Mouse (Mus musculus): ENCODE measurements around the gene Nhlrc3.

Nhlrc3 gene

DNA sequence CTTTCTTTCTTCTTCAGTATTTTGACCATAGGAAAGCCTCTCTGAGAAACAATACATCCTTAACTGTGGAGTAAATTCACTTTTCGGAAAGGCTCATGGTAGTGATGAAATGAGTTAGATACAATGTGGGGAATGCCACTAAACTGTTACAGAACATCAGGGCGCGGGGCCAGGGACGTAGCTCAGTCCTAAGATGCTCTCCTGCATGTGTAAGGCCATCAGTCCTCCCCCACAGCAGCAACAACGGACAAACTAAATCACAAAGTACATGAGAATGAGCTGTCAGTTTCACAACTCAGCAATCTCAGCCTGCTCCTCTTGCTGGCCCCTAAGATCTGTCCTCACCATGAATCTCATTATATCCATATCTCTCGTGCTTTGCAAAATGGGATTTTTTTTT lies 8.6 kb downstream of the Nhlrc3 start:
- no peak for DNase-seq (ENCODE audit: low read depth)

DNA sequence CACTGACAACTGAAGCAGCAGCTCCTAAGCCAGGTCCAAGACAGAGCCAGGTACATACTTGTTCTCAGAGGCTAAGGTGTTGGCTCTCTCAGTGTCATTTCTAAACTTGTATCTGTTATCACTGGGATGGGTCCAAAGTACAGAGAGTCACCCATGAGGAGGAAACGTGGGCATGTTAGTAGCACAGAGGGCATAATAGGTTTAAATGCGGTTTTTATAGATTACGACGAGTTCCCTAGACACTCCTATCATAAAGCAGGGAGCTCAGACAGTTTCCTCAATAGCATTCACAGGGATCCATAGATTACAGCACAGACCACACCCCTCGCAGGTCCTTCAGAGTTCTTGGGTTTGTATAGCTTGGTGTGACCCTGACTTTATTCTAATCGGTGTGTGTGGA lies 9.1 kb downstream of the Nhlrc3 start:
- DNase-seq (ENCODE audit: low read depth) = no peak

DNA sequence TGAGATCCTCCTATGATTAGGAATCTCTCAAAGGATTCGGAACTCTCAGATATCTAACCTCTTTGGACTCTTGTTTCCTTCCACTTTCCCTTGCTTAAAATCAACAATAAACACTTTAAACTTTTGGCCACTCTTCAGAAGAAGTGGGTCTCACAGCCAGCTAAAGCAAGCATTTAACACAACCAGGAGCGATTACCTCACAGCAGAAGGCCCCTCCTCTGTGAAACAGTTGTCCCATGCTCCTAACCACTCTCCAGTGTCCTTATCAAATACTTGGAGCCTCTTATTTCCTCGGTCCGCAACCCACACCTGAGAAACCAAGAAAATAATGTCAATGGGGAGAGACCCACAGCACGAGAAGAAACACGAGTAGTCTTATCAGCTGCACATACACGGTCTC lies 9.8 kb downstream of the Nhlrc3 start:
- no peak for DNase-seq (ENCODE audit: low read depth)

DNA sequence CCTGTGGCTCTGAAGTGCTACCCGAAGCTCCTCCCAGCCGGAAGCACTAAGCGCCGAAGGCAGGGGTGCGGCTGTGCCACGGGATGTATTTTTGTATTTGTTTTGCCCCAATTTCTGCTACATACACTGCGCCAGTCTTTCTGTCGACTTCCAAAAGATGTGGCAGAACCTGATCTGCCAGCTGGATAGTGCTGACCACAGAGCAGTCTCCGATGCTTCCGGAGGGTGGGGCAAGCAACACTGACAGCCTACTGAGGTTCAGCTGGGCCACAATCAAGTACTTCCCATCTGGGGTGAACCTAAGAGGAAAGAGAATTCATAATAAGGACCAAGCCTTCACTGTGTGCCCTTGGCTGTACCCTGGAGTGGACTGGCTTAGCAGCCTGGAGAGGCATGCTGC lies 10.8 kb downstream of the Nhlrc3 start:
- DNase-seq (ENCODE audit: low read depth) = no peak

DNA sequence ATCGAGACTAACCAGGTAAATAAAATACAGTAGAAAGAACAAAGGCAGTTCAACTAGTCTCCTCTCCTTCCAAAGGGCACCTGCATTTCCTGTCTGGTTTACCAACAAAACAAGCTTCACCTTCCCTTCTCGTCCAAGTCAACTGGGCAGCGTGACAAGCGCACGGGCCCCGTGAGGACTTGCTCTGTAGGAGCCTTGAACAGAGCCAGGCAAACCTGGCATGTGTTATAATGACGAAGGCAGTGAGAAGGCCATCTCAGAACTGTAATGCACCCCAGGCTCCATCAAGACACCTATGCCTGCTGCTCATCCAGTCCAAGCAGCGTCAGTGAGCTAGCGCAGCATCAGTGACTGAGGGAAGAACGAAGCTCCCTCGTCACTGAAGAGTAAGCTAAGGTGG lies 12.5 kb downstream of the Nhlrc3 start:
- no peak for DNase-seq (ENCODE audit: low read depth)

DNA sequence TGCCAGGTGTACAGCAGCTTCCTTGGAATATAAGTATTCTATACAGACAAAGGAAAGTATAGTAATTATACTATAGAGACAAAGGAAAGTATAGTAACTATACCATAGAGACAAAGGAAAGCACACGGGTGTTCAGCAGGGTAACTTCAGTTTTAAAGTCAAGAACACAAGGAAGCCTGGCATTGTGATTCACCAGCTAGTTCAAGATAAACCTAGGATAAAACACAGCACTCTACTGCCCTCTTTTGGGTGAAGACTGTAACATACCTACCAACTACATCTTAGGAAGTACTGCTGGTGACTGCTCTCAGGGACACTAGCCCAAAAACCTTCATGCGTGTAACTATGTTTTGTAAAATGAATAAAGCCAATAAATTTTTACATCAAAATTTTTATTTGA lies 14.9 kb downstream of the Nhlrc3 start:
- DNase-seq (ENCODE audit: low read depth) = peak; percentile 78

DNA sequence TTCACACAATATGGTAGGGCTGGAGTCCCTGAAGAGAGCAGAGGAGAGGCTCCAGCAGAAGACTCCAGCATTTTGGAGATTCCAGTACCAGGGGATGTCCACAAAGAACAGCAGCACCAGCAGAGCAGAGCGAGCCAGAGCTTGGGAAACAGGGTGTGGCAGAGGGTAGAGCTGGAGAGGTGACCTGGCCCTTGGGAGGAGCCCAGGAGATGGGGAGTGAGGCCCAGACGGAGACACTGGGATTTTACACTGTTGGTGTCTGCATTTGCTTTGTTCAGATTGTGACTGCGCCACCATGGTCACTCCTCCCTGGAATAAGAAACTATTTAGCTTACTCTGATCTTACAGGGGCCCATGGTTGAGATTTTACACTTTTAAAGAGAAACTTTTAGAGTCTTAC lies 16.3 kb downstream of the Nhlrc3 start:
- DNase-seq (ENCODE audit: low read depth) = no peak

DNA sequence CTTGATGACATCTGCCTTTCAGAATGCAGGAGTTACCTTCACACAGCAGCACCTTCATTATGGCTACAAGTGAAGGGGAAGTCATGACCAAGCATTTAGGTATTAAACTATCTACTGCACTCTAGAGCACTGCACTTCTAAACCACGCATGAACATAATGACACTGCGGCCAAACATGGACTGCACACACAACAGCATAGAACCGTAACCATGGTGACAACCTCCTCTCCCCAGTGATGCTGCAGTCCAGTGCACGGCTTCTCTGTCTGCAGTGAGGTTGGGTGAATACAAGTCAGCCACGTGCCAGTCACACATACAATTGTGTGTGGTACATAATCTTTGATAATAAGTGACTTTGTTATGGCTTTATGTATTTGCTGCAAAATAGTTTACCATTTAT lies 17.6 kb downstream of the Nhlrc3 start:
- DNase-seq (ENCODE audit: low read depth) = no peak

DNA sequence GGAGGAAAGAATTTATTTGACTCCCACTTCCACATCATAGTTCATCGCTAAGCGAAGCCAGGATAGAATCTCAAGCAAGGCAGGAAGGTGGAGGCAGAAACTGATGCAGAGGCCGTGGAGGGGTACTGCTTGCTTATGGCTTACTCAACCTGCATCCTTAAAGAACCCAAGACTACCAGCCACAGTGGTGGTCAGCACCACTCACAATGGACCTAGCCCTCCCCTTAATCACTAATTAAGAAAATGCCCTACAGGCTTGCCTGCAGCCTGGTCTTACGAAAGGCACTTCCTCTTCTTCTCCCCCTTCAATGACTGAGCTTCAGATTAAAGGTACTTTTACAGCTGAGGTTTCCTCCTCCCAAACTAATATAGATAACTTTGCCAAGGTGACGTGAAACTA lies 26.6 kb downstream of the Nhlrc3 start:
- DNase-seq (ENCODE audit: low read depth) = no peak

DNA sequence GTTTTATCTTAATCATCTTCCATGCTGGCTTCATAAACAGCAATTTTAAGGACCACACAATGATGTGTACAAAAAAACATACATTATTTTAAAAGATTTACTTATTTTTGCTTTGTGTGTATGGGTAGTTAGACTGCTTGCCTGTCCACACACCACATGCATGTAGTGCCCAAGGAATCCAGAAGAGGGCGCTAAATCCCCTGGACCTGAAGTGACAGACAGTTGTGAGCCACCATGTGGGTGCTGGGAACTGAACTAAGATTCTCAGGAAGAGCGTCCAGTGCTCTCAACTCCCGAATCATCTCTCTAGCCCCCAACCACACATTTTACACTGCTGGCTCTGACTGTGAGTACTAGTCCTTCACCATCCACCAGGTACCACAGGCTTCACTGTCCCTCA lies 28.5 kb downstream of the Nhlrc3 start:
- peak; percentile 20 for DNase-seq (ENCODE audit: low read depth)

DNA sequence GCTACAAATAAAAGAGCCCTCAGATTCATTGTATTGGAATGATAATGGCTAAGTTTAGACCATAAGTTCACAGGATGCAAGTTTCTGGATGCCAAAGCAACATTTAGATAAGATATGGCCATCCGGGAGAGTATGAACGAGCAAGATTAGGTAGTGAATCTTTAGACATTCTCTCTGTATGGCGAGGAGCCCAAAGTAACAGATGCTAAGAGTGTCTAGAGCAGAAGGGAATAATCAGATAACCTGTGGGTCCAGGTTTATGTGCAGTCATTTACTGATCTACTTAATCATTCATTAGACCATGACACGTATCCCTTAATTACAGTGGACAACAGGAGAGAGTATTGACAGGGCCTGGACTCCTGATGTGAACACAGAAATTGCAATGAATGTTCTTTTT lies 39.6 kb downstream of the Nhlrc3 start:
- DNase-seq (ENCODE audit: low read depth) = no peak

DNA sequence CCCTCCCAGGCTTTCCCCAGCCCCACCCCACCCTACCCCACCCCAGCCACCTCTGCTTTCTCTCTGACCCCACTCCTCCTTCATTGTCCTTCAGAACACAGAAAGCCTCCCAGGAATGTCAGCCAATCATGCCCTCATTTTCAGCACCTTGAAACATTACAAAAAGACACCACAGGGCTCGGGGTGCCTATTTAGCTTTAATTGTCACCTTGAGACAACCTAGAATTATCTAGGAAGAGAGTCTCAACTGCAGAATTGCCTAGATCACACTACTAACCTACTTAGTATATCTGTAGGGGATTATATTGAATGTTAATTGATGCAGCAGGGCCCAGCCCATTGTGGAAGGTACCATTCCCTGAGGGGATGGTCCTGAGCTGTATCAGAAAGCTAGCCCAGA lies 40.4 kb downstream of the Nhlrc3 start:
- no peak for DNase-seq (ENCODE audit: low read depth)

DNA sequence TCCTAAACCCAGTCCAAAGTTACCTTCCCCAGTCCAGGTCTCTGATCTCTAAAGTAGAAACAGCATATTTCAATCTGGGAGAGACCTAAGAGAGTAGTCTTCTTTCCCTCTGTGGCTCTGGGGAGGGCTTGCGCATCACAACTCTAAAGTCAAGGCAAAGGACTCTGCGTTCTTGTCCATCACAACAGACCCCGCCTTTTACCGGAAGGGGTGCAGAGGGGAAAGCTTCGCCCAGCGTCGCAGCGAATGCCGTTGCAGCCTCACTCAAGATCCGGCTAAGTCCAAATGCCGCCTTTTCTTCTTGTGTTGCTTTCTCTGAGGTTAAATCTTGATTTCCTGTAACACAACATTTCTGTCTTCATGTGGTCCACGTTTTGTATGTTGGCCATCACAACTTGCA lies 41.5 kb downstream of the Nhlrc3 start:
- no peak for DNase-seq (ENCODE audit: low read depth)

DNA sequence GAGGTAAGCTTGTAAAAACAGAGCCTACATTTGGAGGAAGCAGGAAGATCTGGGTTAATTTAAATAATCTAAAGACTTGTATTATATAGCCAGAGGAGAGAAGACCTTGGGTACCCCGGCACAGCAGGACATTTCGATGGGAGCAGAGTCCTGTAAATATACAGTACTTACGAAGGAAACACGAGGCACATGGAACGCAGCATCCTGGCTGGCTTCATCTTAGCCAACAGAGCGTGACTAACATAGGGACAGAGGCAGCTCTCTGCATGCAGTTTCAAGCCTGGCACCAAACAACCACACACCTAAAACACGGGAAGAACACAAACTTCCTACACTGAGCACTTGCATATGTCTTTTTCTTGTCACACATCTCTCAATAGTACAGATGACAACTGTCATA lies 45.4 kb downstream of the Nhlrc3 start:
- DNase-seq (ENCODE audit: low read depth) = no peak

DNA sequence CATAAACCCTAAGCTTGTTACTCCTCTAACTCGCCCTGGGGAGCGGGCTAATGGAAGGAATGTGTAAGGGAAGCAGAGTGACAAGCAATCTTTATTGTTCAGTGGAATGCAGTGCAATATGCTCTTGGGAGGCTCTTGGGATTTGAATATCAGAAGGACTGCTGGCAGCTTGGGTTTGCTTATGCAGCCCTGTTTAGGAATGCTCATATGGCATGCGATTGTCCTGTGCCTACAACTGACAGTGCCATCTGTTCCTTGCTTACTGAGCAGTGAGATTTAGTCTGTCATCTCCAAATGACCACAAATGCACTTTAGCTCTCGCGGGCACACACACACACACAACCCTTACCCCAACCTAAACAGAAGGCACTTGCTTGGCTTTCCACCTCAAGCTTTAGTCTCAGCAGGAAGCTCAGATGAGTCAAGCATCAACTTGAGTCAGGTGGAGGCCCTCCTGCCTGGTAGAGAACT lies 47.1 kb downstream of the Nhlrc3 start:
- DNase-seq (ENCODE audit: low read depth) = no peak

DNA sequence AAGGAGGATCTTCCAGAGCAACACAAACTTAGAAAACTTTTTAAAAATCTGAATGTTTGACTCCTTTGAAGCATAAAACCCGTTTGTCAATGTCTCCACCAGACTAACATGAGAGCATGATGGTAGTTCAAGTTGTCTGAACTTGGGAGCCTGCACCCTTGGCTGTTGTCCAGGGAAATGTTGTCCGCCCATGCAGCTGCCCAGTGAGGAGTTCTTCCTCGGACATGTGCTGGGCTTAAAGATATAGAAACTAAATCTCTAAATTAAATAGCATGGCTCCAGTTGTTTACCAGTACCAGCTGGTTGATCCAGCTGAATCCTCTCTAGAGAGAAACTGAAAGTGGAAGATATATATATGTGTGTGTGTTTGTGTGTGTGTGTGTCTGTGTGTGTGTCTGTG lies 49.2 kb downstream of the Nhlrc3 start:
- DNase-seq (ENCODE audit: low read depth) = no peak

DNA sequence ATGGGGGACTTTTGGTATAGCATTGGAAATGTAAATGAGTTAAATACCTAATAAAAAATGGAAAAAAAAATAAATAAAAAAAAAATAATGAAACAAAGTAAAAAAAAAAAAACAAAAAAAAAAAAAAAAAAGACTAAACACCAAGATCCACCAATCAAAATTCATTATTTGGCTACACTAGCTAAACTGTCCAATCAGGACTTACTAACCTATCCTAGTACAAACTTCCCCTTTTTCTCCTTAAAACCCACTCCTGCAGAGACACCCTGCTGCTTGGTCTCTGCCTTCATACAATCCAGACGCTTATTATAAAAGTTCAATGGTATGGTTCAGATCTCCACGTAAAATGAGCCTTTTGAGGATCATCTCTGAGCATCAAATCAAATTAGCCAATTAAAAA lies 49.7 kb downstream of the Nhlrc3 start:
- no peak for DNase-seq (ENCODE audit: low read depth)

DNA sequence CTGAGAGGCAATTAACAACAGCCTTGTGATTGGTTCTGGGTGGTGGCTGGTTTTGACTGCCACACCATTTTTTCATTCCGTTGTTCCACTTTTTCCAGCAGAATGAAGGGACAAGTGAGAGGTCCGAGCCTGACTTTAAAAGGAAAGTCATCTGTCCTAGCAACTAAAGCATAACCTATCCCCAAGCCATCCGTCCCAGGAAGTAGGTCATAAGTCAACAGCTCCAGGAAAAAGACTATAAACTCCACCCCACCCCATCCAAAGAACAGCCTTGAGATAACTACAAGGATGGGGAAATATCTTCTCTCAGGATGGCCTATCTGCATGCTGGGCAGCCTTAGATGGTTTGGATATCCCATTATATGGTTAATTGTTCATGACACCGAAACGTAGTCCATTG lies 50.9 kb downstream of the Nhlrc3 start:
- DNase-seq (ENCODE audit: low read depth) = no peak

DNA sequence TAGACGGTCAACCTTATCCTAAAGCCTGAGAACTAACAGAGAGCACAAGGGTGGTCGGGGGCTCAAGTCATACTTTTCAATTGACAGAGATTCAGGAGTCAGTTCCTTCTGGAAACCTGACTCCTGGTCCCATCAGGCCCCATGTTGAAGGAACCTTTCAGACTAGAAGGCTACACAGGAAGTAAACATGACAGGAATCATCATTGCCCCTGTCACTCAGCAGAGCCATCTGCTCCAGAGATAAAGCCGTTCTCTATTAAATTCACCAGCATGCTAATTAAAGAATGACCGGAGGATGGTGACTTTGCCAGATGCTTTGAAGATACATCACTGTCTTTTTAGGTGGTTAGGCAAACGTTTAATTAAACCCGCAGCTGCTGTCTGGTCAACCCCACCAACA lies 53.1 kb downstream of the Nhlrc3 start:
- DNase-seq (ENCODE audit: low read depth) = no peak

DNA sequence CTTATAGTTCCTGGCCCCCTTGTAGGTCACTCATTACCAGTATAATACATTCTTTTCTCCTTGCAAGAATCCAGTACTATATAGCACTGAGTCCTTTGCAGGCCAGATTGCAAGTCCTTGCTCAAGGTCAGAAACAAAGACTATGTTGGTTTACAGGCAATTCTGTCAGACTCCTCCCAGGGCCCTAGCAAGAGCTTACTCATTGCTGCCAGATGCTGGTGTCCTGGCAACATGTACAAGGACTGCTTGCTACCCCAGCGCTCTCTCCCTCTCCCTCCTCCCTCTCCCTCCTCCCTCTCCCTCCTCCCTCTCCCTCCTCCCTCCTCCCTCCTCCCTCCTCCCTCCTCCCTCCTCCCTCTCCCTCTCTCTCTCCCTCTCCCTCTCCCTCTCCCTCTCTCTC lies 56.0 kb downstream of the Nhlrc3 start:
- DNase-seq (ENCODE audit: low read depth) = no peak

Measured in induced T-regulatory cell, adult 2 months (primary cell).